Mouse (Mus musculus): ENCODE measurements around the gene Prkab2.
A peak's percentile ranks its signal among the peaks of the same experiment; 100 is the strongest.

Gene Prkab2

GRCm38 (mm10) chr3:97651604-97652003 lies 6.4 kb upstream of the Prkab2 start:
- no peak for DNase-seq

- DNase-seq, result no peak
Measured at GRCm38 (mm10) chr3:97653781-97654180, 4.2 kb upstream of the Prkab2 start.

- DNase-seq, result no peak
Measured at GRCm38 (mm10) chr3:97654901-97655300, 3.1 kb upstream of the Prkab2 start.

- DNase-seq, result no peak
Measured at GRCm38 (mm10) chr3:97658426-97659193, 617 bp downstream of the Prkab2 start.

GRCm38 (mm10) chr3:97659746-97660145 lies 1.8 kb downstream of the Prkab2 start:
- no peak for DNase-seq

GRCm38 (mm10) chr3:97661206-97661605 lies 3.2 kb downstream of the Prkab2 start:
- no peak for DNase-seq

GRCm38 (mm10) chr3:97665525-97665924 lies 7.5 kb downstream of the Prkab2 start:
- DNase-seq, result no peak

- no peak for DNase-seq
Measured at GRCm38 (mm10) chr3:97666154-97666553, 8.2 kb downstream of the Prkab2 start.

- DNase-seq, result no peak
Measured at GRCm38 (mm10) chr3:97667093-97667675, 9.2 kb downstream of the Prkab2 start.

- DNase-seq, result no peak
Measured at GRCm38 (mm10) chr3:97674644-97675110, 16.7 kb downstream of the Prkab2 start, which contains the start of gene Gm17651. Gm17651 (minus strand) TSS chr3:97674694.

GRCm38 (mm10) chr3:97676126-97676525 lies 18.1 kb downstream of the Prkab2 start:
- DNase-seq, result no peak

- no peak for DNase-seq
Measured at GRCm38 (mm10) chr3:97678416-97678815, 20.4 kb downstream of the Prkab2 start.

GRCm38 (mm10) chr3:97680631-97681320 lies 22.8 kb downstream of the Prkab2 start:
- DNase-seq, result peak; percentile 51

- DNase-seq, result peak; percentile 77
Measured at GRCm38 (mm10) chr3:97681321-97682158, 23.5 kb downstream of the Prkab2 start.

- DNase-seq, result no peak
Measured at GRCm38 (mm10) chr3:97682159-97682502, 24.1 kb downstream of the Prkab2 start.

- no peak for DNase-seq
Measured at GRCm38 (mm10) chr3:97682576-97682975, 24.6 kb downstream of the Prkab2 start.

GRCm38 (mm10) chr3:97683560-97684195 lies 25.7 kb downstream of the Prkab2 start:
- DNase-seq, result peak; percentile 48

- DNase-seq, result no peak
Measured at GRCm38 (mm10) chr3:97686372-97687117, 28.6 kb downstream of the Prkab2 start.

- no peak for DNase-seq
Measured at GRCm38 (mm10) chr3:97689289-97689688, 31.3 kb downstream of the Prkab2 start.

- peak; percentile 58 for DNase-seq
Measured at GRCm38 (mm10) chr3:97690590-97690989, 32.6 kb downstream of the Prkab2 start.

GRCm38 (mm10) chr3:97691443-97692017 lies 33.5 kb downstream of the Prkab2 start:
- no peak for DNase-seq
